Mouse (Mus musculus): ENCODE data around the gene Wt1. TPM values are rescaled to one million over a fixed set of nuclear protein-coding genes. Genes with fewer than 3 reads are reported as not detected.

The Wt1 gene
- polyA plus RNA-seq, 1 experiment from 2014 or later: 18.3 TPM

DNA sequence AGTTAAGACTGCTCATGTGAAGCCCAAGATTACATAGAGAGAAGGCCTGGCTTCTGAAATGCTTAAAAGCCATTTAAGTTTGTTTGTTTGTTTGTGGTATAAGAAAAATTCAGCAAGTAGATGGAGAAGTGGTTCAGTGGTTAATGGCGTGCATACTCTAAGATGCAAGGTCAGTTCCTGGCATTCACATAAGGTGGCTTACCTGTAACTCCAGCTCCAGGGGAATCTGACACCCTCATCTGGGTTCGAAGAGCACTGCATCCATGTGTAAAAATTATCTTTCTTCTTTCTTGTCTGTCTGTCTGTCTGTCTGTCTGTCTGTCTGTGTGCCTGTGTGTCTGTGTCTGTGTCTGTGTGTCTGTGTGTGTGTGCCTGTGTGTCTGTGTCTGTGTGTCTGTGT lies 34.6 kb upstream of the Wt1 start, which contains the start of gene Gm11060:
Gene Gm11060 (plus strand): TSS at position 301 of the 400 bp plus-strand sequence.
- no peaks in the 10 kb centered on the region for H3K27me3 ChIP-seq (ENCODE audit: control insufficient read depth, insufficient read depth, low read length)
- H3K9me3 ChIP-seq (replicated peaks; ENCODE audit: control insufficient read depth, low read length): no peaks in the 10 kb centered on the region
- no peak for ATAC-seq (ENCODE audit: insufficient read depth, low FRiP score)
- 83% methylated on average over 2 of the region's 2 CpGs for WGBS
- H3K36me3 ChIP-seq (ENCODE audit: control insufficient read depth, insufficient read depth, low read length): no peaks in the 10 kb centered on the region
- H3K9ac ChIP-seq (ENCODE audit: low read length): no peak within 1 kb of the TSS
- no peak within 1 kb of the TSS for H3K27ac ChIP-seq (ENCODE audit: low read length)
- no peak within 1 kb of the TSS for H3K4me3 ChIP-seq (replicated peaks; ENCODE audit: low read length)
- no peak within 1 kb of the TSS for H3K4me2 ChIP-seq (ENCODE audit: low read depth, low read length)
- peaks cover 13% of the 10 kb centered on the region for H3K4me1 ChIP-seq (ENCODE audit: control insufficient read depth, insufficient read depth, low read length)

GRCm38 (mm10) chr2:105097294-105097953 lies 28.9 kb upstream of the Wt1 start:
- no peak for ATAC-seq (ENCODE audit: insufficient read depth, low FRiP score)
- no peak overlapping the region for H3K9ac ChIP-seq (ENCODE audit: low read length)
- H3K27ac ChIP-seq (ENCODE audit: low read length): no peak overlapping the region
- H3K36me3 ChIP-seq (ENCODE audit: control insufficient read depth, insufficient read depth, low read length): no peaks in the 10 kb centered on the region
- H3K4me2 ChIP-seq (ENCODE audit: low read depth, low read length): no peak overlapping the region
- WGBS: 85% methylated on average over 22 of the region's 22 CpGs
- no peaks in the 10 kb centered on the region for H3K4me1 ChIP-seq (ENCODE audit: control insufficient read depth, insufficient read depth, low read length)
- H3K4me3 ChIP-seq (replicated peaks; ENCODE audit: low read length): no peak overlapping the region
- H3K27me3 ChIP-seq (ENCODE audit: control insufficient read depth, insufficient read depth, low read length): no peaks in the 10 kb centered on the region
- no peaks in the 10 kb centered on the region for H3K9me3 ChIP-seq (replicated peaks; ENCODE audit: control insufficient read depth, low read length)

DNA sequence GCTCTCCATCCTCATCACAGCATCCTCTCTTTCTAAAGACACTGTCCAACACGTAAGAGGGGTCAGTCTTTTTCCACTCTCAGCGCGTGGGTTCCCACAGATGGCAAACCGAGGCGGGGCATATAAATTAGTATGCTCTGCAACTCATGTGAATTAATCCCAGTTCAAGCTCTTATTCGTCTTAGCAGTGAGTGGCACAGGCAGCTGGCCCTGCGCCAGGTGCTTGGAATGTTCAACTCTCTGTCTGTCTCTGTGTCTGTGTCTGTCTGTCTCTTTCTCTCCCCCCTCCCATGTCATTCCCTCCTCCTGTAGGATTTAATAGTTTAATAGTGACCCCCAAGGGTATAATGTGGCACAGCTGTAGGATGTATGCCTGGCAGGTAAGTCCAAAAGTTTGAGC lies 26.9 kb upstream of the Wt1 start:
- H3K9ac ChIP-seq (ENCODE audit: low read length): no peak overlapping the region
- no peak overlapping the region for H3K4me3 ChIP-seq (replicated peaks; ENCODE audit: low read length)
- H3K27me3 ChIP-seq (ENCODE audit: control insufficient read depth, insufficient read depth, low read length): no peaks in the 10 kb centered on the region
- no peaks in the 10 kb centered on the region for H3K9me3 ChIP-seq (replicated peaks; ENCODE audit: control insufficient read depth, low read length)
- no peaks in the 10 kb centered on the region for H3K4me1 ChIP-seq (ENCODE audit: control insufficient read depth, insufficient read depth, low read length)
- ATAC-seq (ENCODE audit: insufficient read depth, low FRiP score): no peak
- WGBS: 70% methylated on average over 7 of the region's 7 CpGs
- H3K36me3 ChIP-seq (ENCODE audit: control insufficient read depth, insufficient read depth, low read length): no peaks in the 10 kb centered on the region
- H3K27ac ChIP-seq (ENCODE audit: low read length): no peak overlapping the region
- no peak overlapping the region for H3K4me2 ChIP-seq (ENCODE audit: low read depth, low read length)

DNA sequence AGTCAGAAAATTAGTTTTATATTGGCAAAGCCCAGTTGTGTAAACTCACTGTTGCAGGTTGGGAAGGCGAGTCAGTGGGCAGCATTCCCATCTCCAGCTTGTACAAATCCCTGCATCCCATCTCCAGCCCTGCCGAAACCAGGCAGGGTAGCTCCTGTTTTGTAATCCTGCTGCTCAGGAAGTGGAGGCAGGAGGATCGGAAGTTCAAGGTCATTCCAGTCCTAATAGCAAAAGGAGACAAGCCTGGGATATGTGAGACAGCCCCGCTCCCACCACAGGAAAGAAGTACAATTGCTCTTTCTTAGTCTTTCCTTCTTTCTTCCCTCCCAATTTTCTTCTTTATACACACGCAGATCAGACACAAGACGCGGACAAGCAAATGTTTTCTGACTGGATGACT lies 25.8 kb upstream of the Wt1 start:
- H3K36me3 ChIP-seq (ENCODE audit: control insufficient read depth, insufficient read depth, low read length): no peaks in the 10 kb centered on the region
- no peak overlapping the region for H3K27ac ChIP-seq (ENCODE audit: low read length)
- 58% methylated on average over 7 of the region's 7 CpGs for WGBS
- ATAC-seq (ENCODE audit: insufficient read depth, low FRiP score): no peak
- no peaks in the 10 kb centered on the region for H3K9me3 ChIP-seq (replicated peaks; ENCODE audit: control insufficient read depth, low read length)
- no peak overlapping the region for H3K9ac ChIP-seq (ENCODE audit: low read length)
- H3K4me2 ChIP-seq (ENCODE audit: low read depth, low read length): no peak overlapping the region
- no peaks in the 10 kb centered on the region for H3K27me3 ChIP-seq (ENCODE audit: control insufficient read depth, insufficient read depth, low read length)
- H3K4me1 ChIP-seq (ENCODE audit: control insufficient read depth, insufficient read depth, low read length): no peaks in the 10 kb centered on the region
- H3K4me3 ChIP-seq (replicated peaks; ENCODE audit: low read length): no peak overlapping the region

GRCm38 (mm10) chr2:105108703-105109158 lies 17.6 kb upstream of the Wt1 start:
- no peaks in the 10 kb centered on the region for H3K4me1 ChIP-seq (ENCODE audit: control insufficient read depth, insufficient read depth, low read length)
- H3K27me3 ChIP-seq (ENCODE audit: control insufficient read depth, insufficient read depth, low read length): peaks cover 18% of the 10 kb centered on the region
- no peaks in the 10 kb centered on the region for H3K36me3 ChIP-seq (ENCODE audit: control insufficient read depth, insufficient read depth, low read length)
- ATAC-seq (ENCODE audit: insufficient read depth, low FRiP score): peak; percentile 60; the same call in 1 of the 2 replicates
- no peak overlapping the region for H3K4me3 ChIP-seq (replicated peaks; ENCODE audit: low read length)
- 28% methylated on average over 6 of the region's 6 CpGs for WGBS
- H3K27ac ChIP-seq (ENCODE audit: low read length): no peak overlapping the region
- H3K4me2 ChIP-seq (ENCODE audit: low read depth, low read length): no peak overlapping the region
- no peaks in the 10 kb centered on the region for H3K9me3 ChIP-seq (replicated peaks; ENCODE audit: control insufficient read depth, low read length)
- H3K9ac ChIP-seq (ENCODE audit: low read length): no peak overlapping the region

DNA sequence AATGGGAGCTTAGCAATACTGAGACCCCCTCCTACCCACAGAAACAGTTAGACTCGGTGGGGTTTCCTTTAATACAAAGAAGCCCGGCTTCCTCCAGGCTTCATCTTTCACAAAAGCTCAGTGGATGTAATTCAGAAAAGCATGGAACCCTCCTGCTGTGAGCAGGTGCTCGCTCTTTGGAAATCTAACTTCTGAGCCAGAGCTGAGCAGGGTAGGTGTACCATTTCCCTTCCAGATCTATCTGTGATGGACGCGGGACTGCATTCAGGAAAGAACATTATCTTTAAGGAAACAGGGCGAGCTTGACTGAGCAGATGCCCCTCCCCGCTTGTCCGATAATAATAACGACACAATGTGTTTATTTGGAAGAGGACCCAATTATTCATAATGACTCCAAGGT lies 12.3 kb upstream of the Wt1 start:
- H3K27ac ChIP-seq (ENCODE audit: low read length): no peak overlapping the region
- ATAC-seq (ENCODE audit: insufficient read depth, low FRiP score): no peak
- WGBS: 39% methylated on average over 9 of the region's 9 CpGs

GRCm38 (mm10) chr2:105117669-105118068 lies 8.7 kb upstream of the Wt1 start:
- peaks cover under 1% of the 10 kb centered on the region; the same call in 1 of the 2 replicates for H3K4me1 ChIP-seq (ENCODE audit: control insufficient read depth, insufficient read depth, low read length)
- WGBS: 32% methylated on average over 8 of the region's 8 CpGs
- H3K9me3 ChIP-seq (replicated peaks; ENCODE audit: control insufficient read depth, low read length): no peaks in the 10 kb centered on the region
- no peak overlapping the region for H3K4me3 ChIP-seq (replicated peaks; ENCODE audit: low read length)
- H3K9ac ChIP-seq (ENCODE audit: low read length): no peak overlapping the region
- no peak for ATAC-seq (ENCODE audit: insufficient read depth, low FRiP score)
- no peaks in the 10 kb centered on the region for H3K36me3 ChIP-seq (ENCODE audit: control insufficient read depth, insufficient read depth, low read length)
- no peak overlapping the region for H3K27ac ChIP-seq (ENCODE audit: low read length)
- no peak overlapping the region for H3K4me2 ChIP-seq (ENCODE audit: low read depth, low read length)
- H3K27me3 ChIP-seq (ENCODE audit: control insufficient read depth, insufficient read depth, low read length): peaks cover 66% of the 10 kb centered on the region

More for the DNA sequence above, 12.3 kb upstream of the Wt1 start:
- Histone ChIP-seq H3K4me2 (ENCODE audit: low read depth, low read length) (no peak overlapping the region), H3K4me1 (ENCODE audit: control insufficient read depth, insufficient read depth, low read length) (no peaks in the 10 kb centered on the region), H3K9ac (ENCODE audit: low read length) (no peak overlapping the region), H3K4me3 (replicated peaks; ENCODE audit: low read length) (no peak overlapping the region), H3K36me3 (ENCODE audit: control insufficient read depth, insufficient read depth, low read length) (no peaks in the 10 kb centered on the region), H3K27me3 (ENCODE audit: control insufficient read depth, insufficient read depth, low read length) (peaks cover 42% of the 10 kb centered on the region), H3K9me3 (replicated peaks; ENCODE audit: control insufficient read depth, low read length) (no peaks in the 10 kb centered on the region)

DNA sequence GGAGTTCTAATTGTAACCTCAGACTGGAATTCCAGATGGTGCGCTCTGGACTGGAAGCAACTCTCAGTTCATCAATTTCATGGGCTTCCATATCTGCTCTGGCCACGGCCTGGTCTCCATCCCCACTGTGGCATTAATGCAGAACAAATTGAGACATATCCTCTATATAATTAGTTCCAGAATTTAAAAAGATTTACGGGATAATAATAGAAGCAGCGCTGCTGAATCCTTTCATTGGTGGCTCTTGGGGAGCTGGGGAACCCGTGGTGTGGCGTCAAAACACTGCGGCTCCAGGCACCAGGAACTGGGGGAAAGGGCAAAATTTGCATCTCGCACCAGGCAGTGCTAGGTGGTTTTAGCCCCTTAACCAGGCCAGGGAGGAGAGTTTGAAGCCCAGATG lies 4.1 kb upstream of the Wt1 start:
- Histone ChIP-seq H3K27me3 (ENCODE audit: control insufficient read depth, insufficient read depth, low read length) (peaks cover 84% of the 10 kb centered on the region), H3K36me3 (ENCODE audit: control insufficient read depth, insufficient read depth, low read length) (no peaks in the 10 kb centered on the region), H3K4me2 (ENCODE audit: low read depth, low read length) (no peak overlapping the region), H3K9ac (ENCODE audit: low read length) (no peak overlapping the region), H3K4me3 (replicated peaks; ENCODE audit: low read length) (no peak overlapping the region), H3K27ac (ENCODE audit: low read length) (no peak overlapping the region), H3K9me3 (replicated peaks; ENCODE audit: control insufficient read depth, low read length) (no peaks in the 10 kb centered on the region), H3K4me1 (ENCODE audit: control insufficient read depth, insufficient read depth, low read length) (peaks cover 12% of the 10 kb centered on the region)
- ATAC-seq (ENCODE audit: insufficient read depth, low FRiP score): no peak
- WGBS: 12% methylated on average over 8 of the region's 8 CpGs

DNA sequence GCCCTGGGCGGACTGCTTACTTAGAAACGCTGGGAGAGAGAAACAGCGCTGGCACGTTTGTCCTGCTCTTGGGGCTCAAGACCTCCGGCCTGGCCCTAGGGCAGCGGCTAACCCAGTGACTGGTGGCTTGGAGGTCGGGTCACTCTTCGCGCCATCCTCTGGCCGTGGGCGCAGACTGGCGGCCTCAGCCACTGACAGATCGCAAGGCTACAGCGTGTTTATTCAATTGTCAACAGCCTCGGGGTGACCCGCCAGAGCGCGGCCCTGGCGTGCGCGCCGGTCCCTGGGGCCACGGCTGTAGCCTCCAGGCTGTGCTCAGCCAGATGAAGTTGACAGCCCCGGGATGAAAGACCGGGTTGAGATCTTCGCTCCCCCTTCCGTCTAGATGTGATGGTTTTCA lies 3.4 kb upstream of the Wt1 start:
- H3K4me2 ChIP-seq (ENCODE audit: low read depth, low read length): peak overlapping the region; percentile 26
- peaks cover 13% of the 10 kb centered on the region for H3K4me1 ChIP-seq (ENCODE audit: control insufficient read depth, insufficient read depth, low read length)
- peak overlapping the region; percentile 5; the same call in 1 of the 2 replicates for H3K4me3 ChIP-seq (replicated peaks; ENCODE audit: low read length)
- no peak overlapping the region for H3K27ac ChIP-seq (ENCODE audit: low read length)
- H3K36me3 ChIP-seq (ENCODE audit: control insufficient read depth, insufficient read depth, low read length): no peaks in the 10 kb centered on the region
- H3K9ac ChIP-seq (ENCODE audit: low read length): no peak overlapping the region
- H3K27me3 ChIP-seq (ENCODE audit: control insufficient read depth, insufficient read depth, low read length): peaks cover 89% of the 10 kb centered on the region
- no peak for ATAC-seq (ENCODE audit: insufficient read depth, low FRiP score)
- H3K9me3 ChIP-seq (replicated peaks; ENCODE audit: control insufficient read depth, low read length): no peaks in the 10 kb centered on the region
- 2% methylated on average over 27 of the region's 27 CpGs for WGBS
